Mouse (Mus musculus): ENCODE measurements around the gene Polrmt. TPM values are rescaled to one million over a fixed set of nuclear protein-coding genes. Genes with fewer than 3 reads are reported as not detected.

Polrmt gene
- polyA plus RNA-seq, 1 experiment, result 19.8 TPM

DNA sequence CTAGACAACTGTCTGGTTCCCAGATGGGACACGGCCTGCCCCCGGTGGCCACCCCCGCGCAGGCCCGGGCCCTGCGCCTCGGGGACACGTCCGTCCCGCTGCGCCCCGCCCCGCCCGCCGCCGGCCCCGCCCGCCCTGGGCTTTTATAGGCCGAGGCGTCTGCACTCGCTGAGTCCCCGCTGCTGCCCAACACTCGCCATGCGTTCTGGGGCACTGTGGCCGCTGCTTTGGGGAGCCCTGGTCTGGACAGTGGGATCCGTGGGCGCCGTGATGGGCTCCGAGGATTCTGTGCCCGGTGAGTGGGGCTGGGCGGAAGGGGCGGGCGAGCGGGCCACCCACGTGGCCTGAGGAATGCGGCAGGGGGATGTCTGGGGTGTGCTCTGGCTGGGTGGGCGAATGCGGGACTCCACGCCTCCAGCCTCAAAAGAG lies 30.7 kb upstream of the Polrmt start, which contains the start of gene Fstl3:
Fstl3 (plus strand) TSS at position 170 of the 429 bp plus-strand sequence.
- peak within 1 kb of the TSS; percentile 18; the same call in 1 of the 2 replicates for H3K4me3 ChIP-seq (ENCODE audit: insufficient read depth, low read length)
- peaks cover 5% of the 10 kb centered on the region for H3K4me1 ChIP-seq (ENCODE audit: control insufficient read depth, insufficient read depth, low read length)
- no peak for TF ChIP-seq POLR2A (IDR thresholded peaks at IDR 0.05; ENCODE audit: borderline replicate concordance, low read depth, low read length)
- no peak for TF ChIP-seq CTCF (IDR thresholded peaks at IDR 0.05; ENCODE audit: low read depth, low read length)
- no peak within 1 kb of the TSS for H3K27ac ChIP-seq (ENCODE audit: insufficient read depth, low read depth, low read length)

- Histone ChIP-seq H3K4me1 (ENCODE audit: control insufficient read depth, insufficient read depth, low read length) (no peaks in the 10 kb centered on the region), H3K4me3 (ENCODE audit: insufficient read depth, low read length) (no peak overlapping the region), H3K27ac (ENCODE audit: insufficient read depth, low read depth, low read length) (no peak overlapping the region)
- TF ChIP-seq POLR2A (IDR thresholded peaks at IDR 0.05; ENCODE audit: borderline replicate concordance, low read depth, low read length) (no peak), CTCF (IDR thresholded peaks at IDR 0.05; ENCODE audit: low read depth, low read length) (no peak)
Observed at GRCm38 (mm10) chr10:79774486-79775279, 28.3 kb upstream of the Polrmt start.

GRCm38 (mm10) chr10:79773208-79773607 lies 26.8 kb upstream of the Polrmt start:
- TF ChIP-seq POLR2A (IDR thresholded peaks at IDR 0.05; ENCODE audit: borderline replicate concordance, low read depth, low read length), result no peak
- no peak for TF ChIP-seq CTCF (IDR thresholded peaks at IDR 0.05; ENCODE audit: low read depth, low read length)
- H3K4me3 ChIP-seq (ENCODE audit: insufficient read depth, low read length), result no peak overlapping the region
- no peaks in the 10 kb centered on the region for H3K4me1 ChIP-seq (ENCODE audit: control insufficient read depth, insufficient read depth, low read length)
- H3K27ac ChIP-seq (ENCODE audit: insufficient read depth, low read depth, low read length), result no peak overlapping the region

DNA sequence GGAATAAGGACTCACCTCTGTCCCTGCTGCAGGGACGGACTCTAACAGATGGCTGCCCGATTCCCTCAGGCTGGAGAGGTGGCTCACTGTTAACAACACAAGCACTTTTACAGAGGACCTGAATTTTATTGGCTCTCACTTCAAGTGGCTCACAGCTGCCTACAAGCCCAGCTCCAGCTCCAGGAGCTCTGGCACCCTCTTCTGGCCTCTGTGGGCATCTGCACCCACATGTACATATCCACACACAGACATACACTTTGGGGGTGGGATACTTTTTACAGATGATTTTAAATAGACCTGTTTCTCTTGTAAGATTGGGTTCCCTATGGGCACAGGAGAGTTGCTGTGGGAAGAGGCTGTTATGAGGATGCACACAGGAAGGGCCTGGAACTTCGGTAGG lies 25.9 kb upstream of the Polrmt start:
- TF ChIP-seq CTCF (IDR thresholded peaks at IDR 0.05; ENCODE audit: low read depth, low read length) (no peak), POLR2A (IDR thresholded peaks at IDR 0.05; ENCODE audit: borderline replicate concordance, low read depth, low read length) (no peak)
- Histone ChIP-seq H3K4me3 (ENCODE audit: insufficient read depth, low read length) (no peak overlapping the region), H3K27ac (ENCODE audit: insufficient read depth, low read depth, low read length) (no peak overlapping the region), H3K4me1 (ENCODE audit: control insufficient read depth, insufficient read depth, low read length) (peaks cover 3% of the 10 kb centered on the region; the same call in 1 of the 2 replicates)

GRCm38 (mm10) chr10:79769329-79769728 lies 22.9 kb upstream of the Polrmt start:
- Histone ChIP-seq H3K4me1 (ENCODE audit: control insufficient read depth, insufficient read depth, low read length) (peaks cover 15% of the 10 kb centered on the region), H3K4me3 (ENCODE audit: insufficient read depth, low read length) (no peak overlapping the region), H3K27ac (ENCODE audit: insufficient read depth, low read depth, low read length) (no peak overlapping the region)
- TF ChIP-seq POLR2A (IDR thresholded peaks at IDR 0.05; ENCODE audit: borderline replicate concordance, low read depth, low read length), result no peak
- TF ChIP-seq CTCF (IDR thresholded peaks at IDR 0.05; ENCODE audit: low read depth, low read length), result no peak

GRCm38 (mm10) chr10:79768400-79768799 lies 22.0 kb upstream of the Polrmt start:
- no peak overlapping the region for H3K4me3 ChIP-seq (ENCODE audit: insufficient read depth, low read length)
- H3K27ac ChIP-seq (ENCODE audit: insufficient read depth, low read depth, low read length), result no peak overlapping the region
- TF ChIP-seq POLR2A (IDR thresholded peaks at IDR 0.05; ENCODE audit: borderline replicate concordance, low read depth, low read length) (no peak), CTCF (IDR thresholded peaks at IDR 0.05; ENCODE audit: low read depth, low read length) (peak; percentile 86)
- peaks cover 24% of the 10 kb centered on the region for H3K4me1 ChIP-seq (ENCODE audit: control insufficient read depth, insufficient read depth, low read length)

DNA sequence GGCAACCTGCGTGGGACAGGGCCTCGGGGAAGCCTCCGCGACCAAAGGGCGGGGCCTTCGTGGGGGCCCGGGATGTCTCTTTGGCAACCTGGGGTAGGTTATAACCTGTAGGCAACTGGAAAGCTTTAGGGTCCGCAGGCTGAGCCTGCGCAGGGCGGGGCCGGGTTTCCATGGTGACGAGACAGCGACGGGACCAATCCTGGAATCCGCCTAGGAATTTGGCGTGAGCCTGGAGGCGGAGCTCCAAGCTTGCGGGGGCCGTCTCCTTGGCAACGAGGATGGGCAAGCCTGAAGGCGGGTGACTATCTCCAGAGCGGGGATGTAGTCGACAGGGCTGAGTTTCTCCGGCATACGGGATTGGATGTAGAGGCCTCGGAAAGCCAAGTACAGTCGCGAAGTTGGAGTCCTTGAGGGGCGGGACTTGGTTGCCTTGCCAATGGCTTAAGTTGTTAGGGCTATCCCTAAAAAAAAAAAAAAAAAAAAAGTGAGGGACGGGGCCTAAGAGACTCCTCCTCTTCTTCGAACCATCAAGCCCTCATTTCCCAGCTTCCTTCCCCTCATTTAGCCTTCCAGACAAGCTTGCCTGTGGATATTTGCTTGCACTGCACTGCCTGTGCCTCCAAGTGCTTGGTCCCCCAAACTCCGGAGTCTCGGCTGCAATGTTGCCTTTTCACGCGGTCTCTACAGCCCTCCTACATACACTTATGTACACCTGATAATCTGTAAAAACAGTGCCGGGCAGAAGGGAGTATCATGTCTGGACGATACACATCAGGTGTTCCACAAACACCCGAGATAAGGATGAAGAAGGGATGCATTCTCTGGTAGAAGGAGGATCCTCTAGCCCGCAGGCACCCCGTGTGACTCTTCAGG lies 21.2 kb upstream of the Polrmt start:
- peak overlapping the region; percentile 86 for H3K4me3 ChIP-seq (ENCODE audit: insufficient read depth, low read length)
- H3K4me1 ChIP-seq (ENCODE audit: control insufficient read depth, insufficient read depth, low read length), result peaks cover 31% of the 10 kb centered on the region
- TF ChIP-seq POLR2A (IDR thresholded peaks at IDR 0.05; ENCODE audit: borderline replicate concordance, low read depth, low read length) (no peak), CTCF (IDR thresholded peaks at IDR 0.05; ENCODE audit: low read depth, low read length) (no peak)
- H3K27ac ChIP-seq (ENCODE audit: insufficient read depth, low read depth, low read length), result peak overlapping the region; percentile 42

GRCm38 (mm10) chr10:79766508-79767325 lies 20.3 kb upstream of the Polrmt start, which contains the start of gene Rnf126:
Rnf126 (minus strand) TSS chr10:79766952.
- Histone ChIP-seq H3K4me1 (ENCODE audit: control insufficient read depth, insufficient read depth, low read length) (peaks cover 31% of the 10 kb centered on the region), H3K27ac (ENCODE audit: insufficient read depth, low read depth, low read length) (peak within 1 kb of the TSS; percentile 64), H3K4me3 (ENCODE audit: insufficient read depth, low read length) (peak within 1 kb of the TSS; percentile 86)
- TF ChIP-seq CTCF (IDR thresholded peaks at IDR 0.05; ENCODE audit: low read depth, low read length) (no peak), POLR2A (IDR thresholded peaks at IDR 0.05; ENCODE audit: borderline replicate concordance, low read depth, low read length) (0 out of 2 replicates have a peak, but pooled peaks have one; percentile 16)

DNA sequence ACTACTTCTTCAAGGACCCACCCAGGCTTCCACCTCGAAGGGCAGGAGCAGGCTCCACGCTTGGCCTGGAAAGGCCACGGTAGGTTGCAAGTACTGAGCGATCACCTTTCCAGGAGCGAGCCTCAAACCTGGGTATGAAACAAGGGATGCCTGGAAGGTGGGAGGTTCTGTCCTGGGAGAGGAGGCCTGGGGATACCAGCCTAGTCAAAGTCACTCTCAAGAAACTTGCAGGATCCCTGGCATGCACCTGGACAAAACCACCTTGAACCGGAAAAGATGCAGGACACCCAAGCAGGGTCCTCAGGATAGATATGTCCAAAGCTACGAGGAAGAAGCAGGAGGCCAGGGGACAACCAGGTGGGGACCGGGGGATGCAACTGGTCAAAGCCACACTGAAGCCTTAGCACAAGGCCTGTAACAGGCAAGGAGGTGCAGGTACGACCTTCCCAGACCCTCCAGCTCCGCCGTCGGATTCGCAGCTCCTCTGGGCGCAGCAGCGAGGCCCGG lies 19.7 kb upstream of the Polrmt start:
- TF ChIP-seq POLR2A (IDR thresholded peaks at IDR 0.05; ENCODE audit: borderline replicate concordance, low read depth, low read length) (no peak), CTCF (IDR thresholded peaks at IDR 0.05; ENCODE audit: low read depth, low read length) (no peak)
- peak overlapping the region; percentile 86 for H3K4me3 ChIP-seq (ENCODE audit: insufficient read depth, low read length)
- H3K4me1 ChIP-seq (ENCODE audit: control insufficient read depth, insufficient read depth, low read length), result peaks cover 31% of the 10 kb centered on the region
- H3K27ac ChIP-seq (ENCODE audit: insufficient read depth, low read depth, low read length), result no peak overlapping the region

Measured in bone marrow macrophage, adult 2 months (primary cell).